Mouse (Mus musculus): ENCODE results near the gene Tmem69.

Gene Tmem69

DNA sequence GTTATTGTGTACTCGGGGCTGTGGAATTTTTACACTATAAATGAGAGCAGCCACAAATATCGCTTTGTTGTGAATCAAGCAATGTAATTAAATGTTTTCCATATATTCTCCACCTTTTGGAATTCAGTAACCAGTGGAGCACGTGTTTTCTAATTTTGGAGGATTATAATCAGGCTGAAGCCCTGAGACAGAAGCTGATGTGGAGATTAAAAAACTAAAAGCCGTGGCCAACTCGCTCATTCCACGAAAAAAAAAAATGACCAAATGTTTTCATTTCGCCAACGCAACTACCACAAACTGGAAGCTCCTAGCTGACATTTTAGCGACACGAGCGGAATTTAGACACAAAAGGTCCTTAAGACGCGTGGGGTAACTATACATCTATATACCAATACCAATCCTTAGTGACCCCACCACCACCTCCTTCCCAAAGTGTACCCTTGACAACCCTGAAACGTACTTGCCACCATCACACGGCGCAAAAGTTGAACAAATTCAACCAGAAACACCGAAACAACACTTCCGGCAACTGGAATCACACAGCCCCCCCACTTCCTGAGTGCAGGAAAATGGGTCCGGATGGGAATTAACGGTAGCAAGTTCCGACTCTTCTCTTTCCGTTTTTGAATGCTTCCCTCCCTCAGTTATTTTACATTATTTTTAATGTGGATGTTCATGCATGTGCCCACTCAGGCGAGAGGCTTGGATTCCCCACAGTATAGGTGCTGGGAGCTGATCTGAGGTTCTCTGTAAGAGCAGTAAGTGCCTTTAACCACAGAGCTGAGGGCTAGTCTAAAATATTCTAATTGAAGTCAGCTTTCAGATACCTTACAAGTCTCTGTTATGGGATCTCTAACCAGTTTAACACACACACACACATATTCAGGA lies at the start of gene Tmem69:
Gene Tmem69 (minus strand): TSS at position 524 of the 888 bp plus-strand sequence.
- peak; percentile 84 for DNase-seq

DNA sequence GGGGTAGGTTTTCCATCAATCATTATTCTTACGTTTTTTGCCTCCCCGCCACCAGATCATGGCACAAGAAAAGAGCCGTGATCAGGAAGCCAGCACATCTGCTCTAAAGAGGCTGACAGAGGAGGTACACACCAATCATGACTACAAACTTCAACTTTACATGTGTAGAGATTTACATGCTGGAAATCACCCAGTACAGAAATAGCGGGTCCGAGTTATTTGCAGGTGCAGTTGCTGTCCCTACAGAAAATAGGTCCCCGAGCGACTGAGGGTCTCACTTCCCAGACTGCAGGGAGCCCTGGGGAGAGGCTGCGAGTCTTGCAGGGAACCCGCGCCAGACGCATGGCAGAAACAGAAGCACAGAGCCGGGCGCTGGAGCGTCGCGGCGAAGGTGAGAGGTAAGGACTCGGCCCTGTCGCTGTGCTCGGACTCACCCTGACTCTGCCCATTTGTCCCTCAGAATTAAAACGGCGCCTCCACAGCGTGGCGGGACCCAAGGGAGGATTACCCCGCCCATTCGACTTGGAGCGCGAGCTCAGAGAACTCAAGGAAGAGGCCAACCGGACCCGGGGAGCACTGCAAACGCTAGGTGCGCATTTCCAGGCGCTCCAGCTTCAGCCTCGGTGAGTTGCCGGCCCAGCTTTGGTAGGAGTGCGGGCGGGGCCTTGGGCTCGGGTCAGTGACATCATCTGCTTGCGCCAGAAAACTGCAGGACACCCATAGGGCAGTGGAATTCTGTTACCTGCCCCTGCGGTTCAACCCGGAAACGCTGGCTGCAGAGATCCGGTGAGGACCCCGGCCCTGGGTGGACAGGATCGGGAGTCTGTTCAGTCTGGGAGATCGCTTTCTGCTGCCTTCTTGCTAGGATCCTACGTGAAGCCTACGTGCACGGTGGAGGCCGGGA lies 41.5 kb upstream of the Tmem69 start:
- peak; percentile 94 for DNase-seq

DNA sequence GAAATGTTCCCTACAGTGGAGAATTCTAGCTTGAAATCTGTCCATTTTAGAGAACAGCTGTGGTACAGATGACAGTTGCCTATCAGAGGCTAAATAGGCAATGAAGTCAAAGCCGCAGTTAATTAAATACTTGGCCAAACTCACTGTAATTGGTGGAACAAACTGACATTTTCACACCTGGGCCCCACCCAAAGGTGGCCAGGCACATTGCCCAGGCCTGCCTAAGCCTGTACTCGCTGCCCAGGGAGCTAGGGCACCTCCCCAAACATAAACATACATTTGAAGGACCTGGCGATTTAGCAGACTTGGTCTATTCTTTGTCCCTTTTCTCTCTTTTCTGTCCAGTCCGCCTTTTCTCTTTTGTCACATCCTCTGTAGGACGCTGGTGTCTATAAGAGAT lies 40.6 kb upstream of the Tmem69 start, which contains the start of gene Ccdc17:
Gene Ccdc17 (plus strand): TSS at position 276 of the 400 bp plus-strand sequence.
- no peak for DNase-seq

DNA sequence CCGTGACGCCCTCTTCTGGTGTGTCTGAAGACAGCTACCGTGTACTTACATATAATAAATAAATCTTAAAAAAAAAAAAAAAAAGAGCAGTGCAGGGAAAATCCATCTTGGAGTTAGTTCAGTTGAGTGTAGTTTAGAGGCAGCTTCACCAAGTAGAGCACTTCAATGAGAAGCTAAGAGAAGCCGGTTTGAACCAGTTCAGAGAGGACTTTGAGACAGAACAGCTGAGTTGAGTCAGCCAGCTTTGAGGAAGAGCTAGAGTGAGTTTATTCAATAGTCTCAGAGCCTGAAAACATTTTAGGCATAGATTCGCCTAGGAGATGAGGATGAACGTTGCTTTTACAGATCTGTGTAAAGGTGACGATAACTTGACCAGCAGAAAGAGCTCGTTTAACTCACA lies 40.1 kb upstream of the Tmem69 start:
- DNase-seq: no peak

DNA sequence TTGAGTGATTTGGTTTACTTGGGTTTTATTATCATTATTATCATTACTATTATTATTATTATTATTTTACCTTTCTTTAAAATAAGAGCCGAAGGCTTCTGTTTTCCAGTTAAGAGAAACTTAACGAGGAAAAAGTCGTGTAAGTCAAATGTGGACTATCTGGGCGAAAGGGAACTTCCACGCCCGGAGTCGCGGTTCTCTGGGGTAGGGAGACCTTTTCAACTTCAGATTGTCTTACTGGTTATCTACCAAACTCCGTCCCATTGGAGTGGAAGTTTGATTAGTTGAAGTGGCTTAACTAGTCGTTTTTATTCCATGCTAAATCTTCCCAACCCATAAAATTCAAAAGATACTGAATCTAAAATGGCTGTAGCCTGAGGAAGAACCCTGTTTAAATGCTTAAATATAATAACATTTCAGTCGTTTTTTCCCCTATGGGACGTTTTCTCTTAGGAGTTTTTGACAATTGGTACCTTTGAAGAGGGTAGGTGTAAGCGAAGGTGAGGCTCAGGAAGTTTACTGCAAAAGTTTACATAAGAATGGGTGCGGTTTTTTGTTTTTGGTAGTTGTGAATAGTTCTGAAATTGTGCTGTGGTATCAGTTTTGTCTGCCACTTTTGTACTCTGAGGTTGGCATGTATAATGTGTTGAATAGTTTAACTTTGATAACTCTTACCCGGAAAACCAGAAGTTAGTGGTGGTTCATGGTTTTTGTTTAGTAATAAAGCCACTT lies 2.6 kb upstream of the Tmem69 start:
- no peak for DNase-seq

DNA sequence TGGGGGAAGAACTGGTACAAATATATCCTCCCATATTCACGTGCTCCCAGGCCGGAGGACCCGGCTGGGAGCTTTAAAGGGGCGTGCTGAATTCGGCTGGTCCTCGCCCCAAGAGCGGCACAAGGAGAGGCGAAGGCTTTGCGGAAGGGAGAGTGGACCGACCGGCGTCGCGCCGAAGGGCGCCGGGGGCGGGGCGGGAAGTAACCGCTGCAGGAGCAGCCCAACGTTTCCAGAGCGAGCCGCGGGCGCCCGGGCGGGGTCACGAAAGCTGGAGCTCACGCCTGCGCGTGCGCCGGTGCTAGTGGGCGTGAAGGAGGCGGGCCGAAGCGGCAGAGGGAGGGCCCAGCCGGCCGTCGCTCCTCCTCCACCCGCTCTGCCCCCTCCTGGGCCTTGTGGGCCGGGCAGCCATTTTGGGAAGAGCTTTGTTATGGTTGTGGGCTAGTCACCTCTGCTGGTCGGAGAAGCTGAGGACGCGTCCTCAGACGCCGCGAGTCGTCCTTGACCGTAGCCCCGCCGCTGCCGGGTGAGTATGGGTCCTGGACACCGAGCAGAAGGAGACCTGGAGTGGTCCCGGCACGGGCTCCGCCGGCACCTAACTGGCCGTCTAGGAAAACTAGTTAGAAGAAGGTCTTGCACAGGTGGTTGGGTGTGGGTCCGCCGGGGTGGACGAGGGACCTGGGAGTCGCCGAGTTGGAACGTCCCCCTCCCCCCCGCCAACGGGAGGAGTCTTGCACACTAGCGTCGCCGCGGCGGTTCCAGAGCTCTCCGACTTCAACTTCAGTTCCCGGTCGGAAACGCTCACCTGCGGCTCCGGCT lies 1.8 kb upstream of the Tmem69 start, which contains the start of gene Gpbp1l1:
Gene Gpbp1l1 (plus strand): TSS at position 353 of the 816 bp plus-strand sequence.
- peak; percentile 99 for DNase-seq

DNA sequence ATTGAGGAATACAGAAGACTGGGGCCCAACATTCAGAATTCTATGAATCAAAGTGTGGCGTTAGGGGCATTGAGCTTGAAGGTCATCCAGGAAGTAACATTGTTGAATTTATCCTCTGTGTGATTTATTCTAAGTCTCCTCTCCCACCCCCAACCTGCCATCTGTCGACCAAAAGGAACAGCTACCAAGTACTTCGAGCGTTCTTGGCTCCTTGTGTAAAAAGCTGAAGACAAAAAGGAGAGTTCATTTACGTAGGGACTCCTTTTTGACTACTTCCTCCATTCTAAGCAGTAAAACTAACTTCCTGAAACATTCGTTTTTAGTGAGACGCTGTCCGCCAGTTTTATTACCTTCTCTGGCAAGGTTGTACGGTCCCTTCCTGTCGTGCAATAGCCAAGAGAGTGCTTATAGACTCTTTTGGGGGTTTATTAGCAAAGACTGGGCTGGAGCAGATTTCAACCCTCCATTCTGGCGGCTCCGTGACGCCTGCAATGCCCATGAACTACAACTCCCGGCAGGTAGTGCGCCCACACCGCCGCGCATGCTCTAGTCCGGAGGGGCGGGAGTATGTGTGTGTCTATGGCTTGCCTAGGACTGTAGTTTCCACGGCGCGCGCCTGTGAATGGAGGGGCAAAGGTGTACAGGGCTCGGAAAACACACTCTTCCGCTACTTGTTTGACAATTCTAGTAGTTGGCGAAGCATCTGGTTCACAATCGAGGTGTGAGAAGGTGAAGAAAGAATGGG lies 997 bp upstream of the Tmem69 start:
- DNase-seq: peak; percentile 95

DNA sequence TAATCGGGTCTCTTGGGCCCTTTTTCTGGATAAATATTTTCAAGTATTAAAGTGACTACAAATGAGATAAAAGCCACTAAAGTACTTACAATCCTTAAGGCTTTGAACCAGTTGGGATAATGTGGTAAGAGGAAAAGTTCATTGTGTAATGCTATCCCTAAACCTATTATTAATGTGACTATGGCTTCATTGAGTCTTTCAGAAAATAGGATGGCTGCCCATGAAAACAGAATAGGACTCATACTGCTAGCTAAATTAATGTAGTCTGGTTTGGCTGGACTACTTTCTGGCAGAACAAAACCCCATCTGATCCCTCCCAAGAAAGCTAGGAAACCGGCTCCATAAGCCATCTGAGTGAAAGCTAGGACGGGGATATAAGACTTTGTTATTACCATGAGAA lies 2.7 kb downstream of the Tmem69 start:
- no peak for DNase-seq

DNA sequence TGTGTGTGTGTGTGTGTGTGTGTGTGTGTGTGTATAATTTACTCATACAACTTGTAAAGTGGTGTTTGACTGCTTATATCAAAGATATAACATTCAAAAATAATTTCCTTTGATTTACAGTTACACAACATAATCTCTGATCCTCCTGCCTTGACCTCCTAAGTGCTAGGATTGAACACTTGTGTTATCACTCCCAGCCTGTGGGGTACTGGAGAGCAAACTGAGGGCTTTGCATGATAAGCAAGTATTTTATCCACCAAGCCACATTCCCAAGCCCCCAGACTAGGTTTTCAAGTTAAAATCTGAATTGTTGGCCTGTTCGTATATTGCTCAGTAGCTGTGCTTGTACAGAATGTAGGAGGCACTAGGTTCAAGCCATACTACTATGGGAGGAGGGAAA lies 5.3 kb downstream of the Tmem69 start:
- DNase-seq: no peak

DNA sequence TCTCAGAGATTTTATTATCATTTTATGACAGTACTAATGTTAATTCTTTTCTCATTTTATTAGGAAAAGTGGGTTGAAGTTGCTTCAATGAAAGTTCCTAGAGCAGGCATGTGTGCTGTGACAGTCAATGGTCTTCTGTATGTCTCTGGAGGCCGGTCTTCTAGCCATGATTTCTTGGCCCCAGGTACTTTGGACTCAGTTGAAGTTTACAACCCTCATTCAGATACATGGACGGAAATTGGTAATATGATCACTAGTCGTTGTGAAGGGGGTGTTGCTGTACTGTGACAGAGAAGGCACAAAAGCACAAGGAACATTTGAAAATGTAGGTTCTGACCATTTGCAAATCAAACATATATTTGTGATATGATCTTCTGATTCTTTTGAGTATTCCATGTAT lies 18.0 kb downstream of the Tmem69 start:
- no peak for DNase-seq

DNA sequence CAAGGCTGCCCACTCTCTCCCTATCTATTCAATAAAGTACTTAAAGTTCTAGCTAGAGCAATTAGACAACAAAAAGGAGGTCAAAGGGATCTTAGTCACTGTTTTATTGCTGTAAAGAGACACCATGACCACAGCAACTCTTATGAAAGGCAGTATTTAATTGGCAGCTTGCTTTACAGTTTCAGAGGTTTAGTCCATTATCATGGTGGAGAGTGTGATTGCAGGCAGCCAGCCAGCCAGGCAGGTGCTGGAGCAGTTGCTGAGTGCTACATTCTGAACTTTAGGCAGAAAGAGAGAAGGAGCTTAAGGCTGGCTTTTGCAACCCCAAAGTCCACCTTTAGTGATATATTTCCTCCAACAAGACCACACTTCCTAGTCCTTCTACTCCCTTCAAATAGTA lies 19.4 kb downstream of the Tmem69 start:
- DNase-seq: no peak

DNA sequence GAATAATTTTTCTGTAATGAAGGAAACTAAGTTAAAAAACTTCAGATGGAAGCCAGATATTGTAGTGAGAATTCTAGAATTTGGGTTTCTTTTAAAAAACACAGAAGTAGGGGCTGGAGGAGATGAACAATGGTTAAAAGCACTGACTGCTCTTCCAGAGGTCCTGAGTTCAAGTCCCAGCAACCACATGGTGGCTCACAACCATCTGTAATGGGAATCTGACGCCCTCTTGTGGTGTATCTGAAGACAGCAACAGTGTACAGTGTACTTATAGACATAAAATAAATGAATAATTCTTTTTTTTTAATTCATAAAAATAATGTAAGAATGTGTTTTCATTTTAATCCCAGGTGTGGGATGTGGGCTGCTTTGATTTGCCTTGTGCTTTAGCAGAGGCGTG lies 24.6 kb downstream of the Tmem69 start:
- no peak for DNase-seq

DNA sequence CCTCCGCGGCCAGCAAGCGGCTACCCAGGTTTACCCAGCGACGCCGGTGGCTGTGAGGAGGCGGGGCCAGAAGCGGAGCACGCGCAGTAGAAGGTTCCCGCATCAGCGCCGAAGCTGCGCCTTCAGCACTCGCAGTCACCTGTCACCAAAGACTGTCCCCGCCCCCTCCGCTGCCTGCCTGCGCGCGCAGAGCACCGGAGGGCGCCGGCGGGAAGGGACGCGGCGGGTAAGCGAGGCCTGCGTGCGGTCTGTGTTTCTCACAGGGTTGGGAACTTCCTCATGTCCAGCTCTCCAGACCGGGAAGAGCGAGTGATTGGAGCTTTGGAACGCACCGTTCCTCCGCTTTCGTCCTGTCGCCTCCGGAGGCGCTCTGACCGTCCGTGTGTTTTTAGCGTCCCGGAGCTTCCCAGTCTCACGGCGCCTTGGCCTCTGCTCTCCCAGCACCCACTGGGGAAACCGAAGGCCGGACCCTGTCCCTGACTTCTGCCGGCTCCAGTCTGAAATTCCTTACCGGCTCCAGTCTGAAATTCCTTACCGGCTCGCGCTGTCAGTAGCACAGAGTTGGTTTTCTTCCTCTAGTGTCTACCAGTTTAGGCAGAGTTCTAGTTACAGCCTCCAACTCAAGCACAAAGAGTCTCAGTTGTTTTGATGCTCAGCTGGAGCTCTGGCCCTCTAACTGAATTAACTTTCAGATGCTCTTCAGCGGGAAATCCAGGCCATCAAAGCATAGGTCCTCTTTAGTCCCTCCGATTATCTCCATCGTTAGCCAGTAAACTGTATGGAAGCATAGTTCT lies 48.1 kb downstream of the Tmem69 start, which contains the start of gene Ipp:
Gene Ipp (plus strand): TSS at position 125 of the 794 bp plus-strand sequence.
- peak; percentile 97 for DNase-seq

DNA sequence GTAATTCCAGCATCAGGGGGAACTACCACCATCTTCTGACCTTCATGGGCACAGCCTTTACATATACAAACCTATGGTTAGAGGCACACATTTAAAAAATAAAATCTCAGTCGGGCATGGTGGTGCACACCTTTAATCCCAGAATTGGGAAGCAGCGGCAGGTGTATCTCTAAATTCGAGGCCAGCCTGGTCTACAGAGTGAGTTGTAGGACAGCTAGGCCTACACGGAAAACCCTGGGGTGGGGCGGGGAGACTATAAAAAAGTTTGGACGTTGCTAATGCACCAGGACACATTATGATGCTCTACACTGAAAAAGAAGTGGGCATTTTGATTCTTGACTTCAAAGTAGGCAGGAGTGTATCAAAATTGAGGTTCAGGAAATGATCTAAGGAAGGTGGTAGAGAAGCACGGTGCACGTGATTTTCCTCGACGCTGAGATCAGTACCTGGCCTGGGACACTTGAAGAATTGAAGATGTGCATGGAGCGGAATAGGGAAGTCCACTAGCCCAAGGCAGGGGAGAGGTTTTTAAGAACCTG lies 48.8 kb downstream of the Tmem69 start:
- no peak for DNase-seq

All from kidney, postnatal 14 days (tissue).